Mouse (Mus musculus) liver, postnatal 0 days (tissue): Measurements from ENCODE around the gene Tango2. TPM values are rescaled to one million over a fixed set of nuclear protein-coding genes. Genes with fewer than 3 reads are reported as not detected.
A peak's percentile ranks its signal among the peaks of the same experiment; 100 is the strongest.

ENCODE experiments used
- ATAC-seq: fragments of 200-750 bp; cut with Nextera tagmentation; 2 replicates; pipeline ENCODE4 v1.8.0; 2017; ENCODE audit warnings: mild to moderate bottlenecking, moderate library complexity
- DNase-seq: peaks from one replicate; pipeline ENCODE4 v3.0.0-alpha.2; 2016
- H3K27ac ChIP-seq: fragments of 300-500 bp; sonication (generic); 2 replicates; pipeline ENCODE4 v1.5.1; 2014; ENCODE audit warnings: antibody characterized with exemption, moderate library complexity, mild to moderate bottlenecking, low read depth
- H3K27me3 ChIP-seq: fragments of 300-500 bp; sonication (generic); 2 replicates; pipeline ENCODE4 v1.6.1; 2014; ENCODE audit warnings: low read length, control low read depth, mixed read lengths; ENCODE audit not compliant: insufficient read depth
- H3K36me3 ChIP-seq: fragments of 300-500 bp; sonication (generic); replicated peaks from 2 replicates; pipeline ENCODE4 v1.6.1; 2014; ENCODE audit warnings: mild to moderate bottlenecking, control low read depth, low read length, moderate library complexity, mixed read lengths; ENCODE audit not compliant: insufficient read depth
- H3K4me1 ChIP-seq: fragments of 300-500 bp; sonication (generic); 2 replicates; pipeline ENCODE4 v1.6.1; 2014; ENCODE audit warnings: antibody characterized with exemption, mild to moderate bottlenecking, control low read depth; ENCODE audit not compliant: insufficient read depth
- H3K4me2 ChIP-seq: fragments of 300-500 bp; sonication (generic); 2 replicates; pipeline ENCODE4 v1.6.1; 2014; ENCODE audit warnings: low read depth, mild to moderate bottlenecking, low read length, moderate library complexity, mixed read lengths
- H3K4me3 ChIP-seq: fragments of 300-500 bp; sonication (generic); 2 replicates; pipeline ENCODE4 v1.5.1; 2014; ENCODE audit warnings: low read depth, low read length
- H3K9ac ChIP-seq: fragments of 300-500 bp; sonication (generic); replicated peaks from 2 replicates; pipeline ENCODE4 v1.6.1; 2014; ENCODE audit warnings: mild to moderate bottlenecking, moderate library complexity
- H3K9me3 ChIP-seq: fragments of 300-500 bp; sonication (generic); 2 replicates; pipeline ENCODE4 v1.6.1; 2016; ENCODE audit warnings: mild to moderate bottlenecking, control low read depth, low read length, mixed read lengths
- CTCF ChIP-seq: sonication (generic); IDR thresholded peaks from 2 replicates; pipeline ENCODE4 v1.5.1; 2016; ENCODE audit warnings: antibody characterized with exemption, low read depth
- EP300 ChIP-seq: IDR thresholded peaks from 2 replicates; pipeline ENCODE4 v1.6.1; 2016; ENCODE audit warnings: antibody characterized with exemption, low read depth, mild to moderate bottlenecking
- WGBS: fragments of 180-500 bp; shearing (Covaris S2); extraction: QIAGEN DNeasy Blood & Tissue Kit; methylation state at CpG from one replicate; pipeline ENCODE4 v1.1.7; 2014; ENCODE audit not compliant: insufficient replicate concordance; 5-methylcytosine and 5-hydroxymethylcytosine counted together
- polyA plus RNA-seq: library from polyadenylated mRNA; unstranded; fragments of >200 nt; fragmentation: Nextera tagmentation; extraction: Ambion mirVana; gene quantifications from 2 replicates; pipeline ENCODE4 v1.2.1, GENCODE M21; 2015

The Tango2 gene
- polyA plus RNA-seq, 1 experiment from 2014 or later: 61.1 TPM

DNA sequence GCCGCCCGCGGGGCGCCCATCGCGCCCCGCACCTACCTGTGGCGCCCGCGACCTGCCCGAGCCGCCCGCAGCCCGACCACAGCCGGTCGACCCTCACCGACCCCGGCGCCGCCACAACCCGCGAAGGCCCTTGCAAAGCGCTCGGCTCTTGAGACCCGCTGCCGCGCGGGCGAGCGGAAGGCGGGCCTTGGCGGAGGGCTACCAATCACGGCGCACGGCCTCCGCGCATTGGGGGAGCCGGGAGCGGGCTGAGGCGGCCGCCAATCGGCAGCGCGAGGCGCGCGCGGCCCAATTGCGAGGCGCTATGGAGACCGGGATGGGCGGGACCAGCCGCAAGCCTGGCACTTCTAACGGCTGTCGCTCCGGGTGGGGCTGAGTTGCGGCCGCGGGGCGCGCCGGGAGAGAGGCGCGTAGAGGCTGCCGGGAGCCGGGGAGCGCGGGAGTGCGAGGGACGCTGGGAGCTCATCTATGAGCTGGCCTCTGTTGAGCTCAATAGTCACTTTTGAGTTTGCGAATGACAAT, 58.8 kb downstream of the Tango2 start, which contains the start of gene Dgcr8:
Gene Dgcr8 (minus strand): TSS at position 180 of the 522 bp plus-strand sequence.
- whole genome bisulfite sequencing: under 1% methylated on average over 52 of the region's 71 CpGs
- H3K4me3 ChIP-seq: peak within 1 kb of the TSS; percentile 90
- peaks cover 20% of the 10 kb centered on the region for H3K4me1 ChIP-seq
- peak within 1 kb of the TSS; percentile 90 for H3K9ac ChIP-seq
- H3K4me2 ChIP-seq: peak within 1 kb of the TSS; percentile 80
- no peaks in the 10 kb centered on the region for H3K9me3 ChIP-seq
- no peak for TF ChIP-seq CTCF
- no peak for TF ChIP-seq EP300
- H3K27ac ChIP-seq: peak within 1 kb of the TSS; percentile 92
- no peaks in the 10 kb centered on the region for H3K27me3 ChIP-seq
- ATAC-seq (peak; percentile 99), DNase-seq (peak; percentile 98)
- peaks cover 18% of the 10 kb centered on the region for H3K36me3 ChIP-seq

DNA sequence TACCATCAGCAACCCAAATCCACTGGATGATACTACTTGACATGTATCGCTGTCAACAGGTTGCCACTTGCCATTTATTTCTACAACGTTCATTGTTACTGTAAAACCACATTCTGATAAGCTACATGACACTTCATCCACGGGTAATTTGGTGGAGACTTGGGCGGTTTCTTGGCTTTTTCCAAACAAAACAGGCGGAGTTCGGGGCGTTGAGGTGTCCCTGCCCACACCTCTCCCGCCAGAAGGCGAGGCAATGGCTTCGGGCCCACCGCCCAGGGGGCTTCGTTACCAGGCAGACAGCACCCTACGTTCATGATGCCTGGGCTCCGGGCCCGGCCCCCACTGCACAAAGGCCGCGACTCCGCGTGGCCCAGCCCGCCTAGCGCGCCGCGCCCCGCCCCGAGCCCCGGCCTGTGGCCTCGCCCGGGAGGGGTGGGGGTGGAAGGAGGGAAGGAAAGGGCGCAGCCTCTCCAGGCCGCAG, 59.3 kb downstream of the Tango2 start:
- H3K4me1 ChIP-seq: peaks cover 20% of the 10 kb centered on the region
- TF ChIP-seq CTCF (no peak), EP300 (no peak)
- H3K27me3 ChIP-seq: no peaks in the 10 kb centered on the region
- ATAC-seq: peak; percentile 87
- WGBS: 2% methylated on average over 25 of the region's 31 CpGs
- H3K4me2 ChIP-seq: peak overlapping the region; percentile 80
- DNase-seq: no peak
- H3K36me3 ChIP-seq: peaks cover 23% of the 10 kb centered on the region
- H3K9ac ChIP-seq: peak overlapping the region; percentile 90
- H3K27ac ChIP-seq: peak overlapping the region; percentile 92
- H3K9me3 ChIP-seq: no peaks in the 10 kb centered on the region
- peak overlapping the region; percentile 90 for H3K4me3 ChIP-seq

GRCm38 (mm10) chr16:18288166-18288565, 59.7 kb downstream of the Tango2 start:
- Histone ChIP-seq H3K4me2 (peak overlapping the region; percentile 80), H3K9ac (peak overlapping the region; percentile 90), H3K27me3 (no peaks in the 10 kb centered on the region), H3K27ac (peak overlapping the region; percentile 92; the same call in 1 of the 2 replicates), H3K9me3 (no peaks in the 10 kb centered on the region), H3K36me3 (peaks cover 27% of the 10 kb centered on the region), H3K4me1 (peaks cover 20% of the 10 kb centered on the region), H3K4me3 (peak overlapping the region; percentile 90)
- WGBS: 0% methylated on average over 4 of the region's 4 CpGs
- TF ChIP-seq EP300 (no peak), CTCF (no peak)
- no peak for ATAC-seq
- peak; percentile 22 for DNase-seq

DNA sequence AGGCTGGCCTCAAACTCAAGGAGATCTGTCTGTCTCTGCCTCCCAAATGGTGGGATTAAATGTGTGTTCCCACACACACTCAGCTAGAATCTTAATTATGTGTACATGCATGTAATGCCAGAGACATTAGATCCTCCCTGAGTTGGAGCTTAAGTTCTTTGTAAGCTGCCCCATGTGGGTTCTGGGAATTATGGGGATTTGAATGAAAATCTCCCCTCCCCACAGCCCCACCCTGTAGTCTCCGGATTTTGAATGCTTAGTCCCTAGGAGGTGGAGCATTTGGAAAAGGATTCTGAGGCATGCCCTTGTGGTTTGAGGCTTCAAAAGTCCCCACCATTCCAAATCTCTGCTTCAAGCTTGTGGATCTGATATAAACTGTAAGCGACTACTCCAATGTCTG, 72.7 kb downstream of the Tango2 start:
- WGBS: 86% methylated on average over 2 of the region's 2 CpGs
- no peaks in the 10 kb centered on the region for H3K4me1 ChIP-seq
- H3K9me3 ChIP-seq: no peaks in the 10 kb centered on the region
- no peak overlapping the region for H3K4me2 ChIP-seq
- no peak for DNase-seq
- H3K4me3 ChIP-seq: no peak overlapping the region
- H3K27ac ChIP-seq: no peak overlapping the region
- no peaks in the 10 kb centered on the region for H3K27me3 ChIP-seq
- ATAC-seq: no peak
- no peak overlapping the region for H3K9ac ChIP-seq
- H3K36me3 ChIP-seq: peaks cover 89% of the 10 kb centered on the region
- TF ChIP-seq EP300: no peak
- TF ChIP-seq CTCF: no peak

DNA sequence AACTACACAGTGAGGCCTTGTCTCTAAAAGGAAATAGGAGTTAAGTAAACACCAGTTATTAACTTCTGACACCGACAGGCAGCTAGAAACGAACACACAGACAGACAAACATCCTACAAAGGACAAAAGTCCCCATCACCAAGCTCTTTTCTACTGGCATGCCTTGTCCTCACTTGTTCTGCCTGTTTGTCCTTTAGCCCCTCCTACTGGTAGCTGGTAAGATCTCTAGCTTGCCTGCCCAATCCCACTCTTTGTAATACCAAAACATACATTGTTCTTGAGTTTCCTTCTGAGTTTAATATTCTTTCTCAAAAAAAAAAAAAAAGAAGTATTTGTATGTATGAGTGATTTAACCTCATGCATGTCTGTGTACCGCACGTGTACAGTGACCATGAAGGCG, 79.7 kb downstream of the Tango2 start:
- peaks cover 83% of the 10 kb centered on the region for H3K36me3 ChIP-seq
- no peak overlapping the region for H3K4me3 ChIP-seq
- no peaks in the 10 kb centered on the region for H3K27me3 ChIP-seq
- no peak overlapping the region for H3K27ac ChIP-seq
- TF ChIP-seq CTCF: peak; percentile 54
- no peak for TF ChIP-seq EP300
- DNase-seq (no peak), ATAC-seq (no peak)
- no peaks in the 10 kb centered on the region for H3K9me3 ChIP-seq
- no peak overlapping the region for H3K4me2 ChIP-seq
- H3K4me1 ChIP-seq: no peaks in the 10 kb centered on the region
- 89% methylated on average over 5 of the region's 5 CpGs for WGBS
- no peak overlapping the region for H3K9ac ChIP-seq

GRCm38 (mm10) chr16:18265024-18265423, 82.9 kb downstream of the Tango2 start:
- ATAC-seq: no peak

More at GRCm38 (mm10) chr16:18265024-18265423, 82.9 kb downstream of the Tango2 start:
- Histone ChIP-seq H3K9me3 (no peaks in the 10 kb centered on the region), H3K4me1 (no peaks in the 10 kb centered on the region), H3K27ac (no peak overlapping the region), H3K9ac (no peak overlapping the region), H3K36me3 (peaks cover 73% of the 10 kb centered on the region), H3K4me2 (no peak overlapping the region), H3K27me3 (no peaks in the 10 kb centered on the region), H3K4me3 (no peak overlapping the region)
- no peak for DNase-seq
- WGBS: 62% methylated on average over 2 of the region's 2 CpGs
- TF ChIP-seq EP300 (no peak), CTCF (no peak)
